Mouse (Mus musculus): ENCODE measurements around the gene Ctc1. TPM values are rescaled to one million over a fixed set of nuclear protein-coding genes. Genes with fewer than 3 reads are reported as not detected.

Gene Ctc1
- polyA plus RNA-seq, 1 experiment from 2014 or later, result 54.4 TPM

- H3K36me3 ChIP-seq (replicated peaks; ENCODE audit: control insufficient read depth, insufficient read depth), result peaks cover 39% of the 10 kb centered on the region
- peak; percentile 22; the same call in 1 of the 2 replicates for ATAC-seq (ENCODE audit: low FRiP score)
- H3K4me3 ChIP-seq (replicated peaks; ENCODE audit: low read length), result peak overlapping the region; percentile 54
- peak; percentile 99 for DNase-seq (ENCODE audit: low spot score)
- no peaks in the 10 kb centered on the region for H3K9me3 ChIP-seq (ENCODE audit: control insufficient read depth, low read length)
- no peaks in the 10 kb centered on the region for H3K27me3 ChIP-seq (ENCODE audit: control insufficient read depth, insufficient read depth, low read length)
- 9% methylated on average over 20 of the region's 20 CpGs for WGBS
- H3K9ac ChIP-seq, result peak overlapping the region; percentile 73
- H3K4me1 ChIP-seq (replicated peaks; ENCODE audit: control insufficient read depth, insufficient read depth, low read length), result peaks cover 17% of the 10 kb centered on the region
- H3K27ac ChIP-seq, result peak overlapping the region; percentile 86
- H3K4me2 ChIP-seq (replicated peaks), result peak overlapping the region; percentile 53
These were observed 20.9 kb downstream of the Ctc1 start for GRCm38 (mm10) chr11:69036486-69037230.

GRCm38 (mm10) chr11:69037231-69038061, 21.7 kb downstream of the Ctc1 start:
- H3K4me3 ChIP-seq (replicated peaks; ENCODE audit: low read length), result peak overlapping the region; percentile 54

GRCm38 (mm10) chr11:69038173-69038572, 22.5 kb downstream of the Ctc1 start:
- no peak for ATAC-seq (ENCODE audit: low FRiP score)
- H3K9ac ChIP-seq, result no peak overlapping the region
- no peak overlapping the region for H3K4me3 ChIP-seq (replicated peaks; ENCODE audit: low read length)
- H3K36me3 ChIP-seq (replicated peaks; ENCODE audit: control insufficient read depth, insufficient read depth), result peaks cover 25% of the 10 kb centered on the region
- H3K4me2 ChIP-seq (replicated peaks), result peak overlapping the region; percentile 70; the same call in 1 of the 2 replicates
- H3K9me3 ChIP-seq (ENCODE audit: control insufficient read depth, low read length), result no peaks in the 10 kb centered on the region
- H3K27me3 ChIP-seq (ENCODE audit: control insufficient read depth, insufficient read depth, low read length), result no peaks in the 10 kb centered on the region
- H3K27ac ChIP-seq, result 0 out of 2 replicates have a peak overlapping the region, but pooled peaks have one; percentile 83
- 75% methylated on average over 5 of the region's 5 CpGs for WGBS
- H3K4me1 ChIP-seq (replicated peaks; ENCODE audit: control insufficient read depth, insufficient read depth, low read length), result peaks cover 17% of the 10 kb centered on the region
- no peak for DNase-seq (ENCODE audit: low spot score)

More at GRCm38 (mm10) chr11:69037231-69038061, 21.7 kb downstream of the Ctc1 start:
- Histone ChIP-seq H3K27ac (peak overlapping the region; percentile 86), H3K4me1 (replicated peaks; ENCODE audit: control insufficient read depth, insufficient read depth, low read length) (peaks cover 17% of the 10 kb centered on the region), H3K4me2 (replicated peaks) (peak overlapping the region; percentile 53), H3K36me3 (replicated peaks; ENCODE audit: control insufficient read depth, insufficient read depth) (peaks cover 33% of the 10 kb centered on the region), H3K27me3 (ENCODE audit: control insufficient read depth, insufficient read depth, low read length) (no peaks in the 10 kb centered on the region), H3K9ac (peak overlapping the region; percentile 73), H3K9me3 (ENCODE audit: control insufficient read depth, low read length) (no peaks in the 10 kb centered on the region)
- under 1% methylated on average over 34 of the region's 34 CpGs for WGBS
- ATAC-seq (ENCODE audit: low FRiP score) (peak; percentile 22; the same call in 1 of the 2 replicates), DNase-seq (ENCODE audit: low spot score) (peak; percentile 98)

GRCm38 (mm10) chr11:69045531-69046394, 30.1 kb downstream of the Ctc1 start, which contains the start of gene Aurkb:
TSS of gene Aurkb (plus strand) at chr11:69045647.
- 1% methylated on average over 53 of the region's 54 CpGs for WGBS
- H3K4me2 ChIP-seq (replicated peaks), result peak within 1 kb of the TSS; percentile 100
- H3K4me3 ChIP-seq (replicated peaks; ENCODE audit: low read length), result peak within 1 kb of the TSS; percentile 57
- peaks cover 6% of the 10 kb centered on the region; the same call in 1 of the 2 replicates for H3K4me1 ChIP-seq (replicated peaks; ENCODE audit: control insufficient read depth, insufficient read depth, low read length)
- H3K36me3 ChIP-seq (replicated peaks; ENCODE audit: control insufficient read depth, insufficient read depth), result no peaks in the 10 kb centered on the region
- H3K27me3 ChIP-seq (ENCODE audit: control insufficient read depth, insufficient read depth, low read length), result no peaks in the 10 kb centered on the region
- DNase-seq (ENCODE audit: low spot score) (peak; percentile 94), ATAC-seq (ENCODE audit: low FRiP score) (peak; percentile 44; the same call in 1 of the 2 replicates)
- peak within 1 kb of the TSS; percentile 49 for H3K9ac ChIP-seq
- no peaks in the 10 kb centered on the region for H3K9me3 ChIP-seq (ENCODE audit: control insufficient read depth, low read length)
- H3K27ac ChIP-seq, result no peak within 1 kb of the TSS

- no peaks in the 10 kb centered on the region for H3K36me3 ChIP-seq (replicated peaks; ENCODE audit: control insufficient read depth, insufficient read depth)
- no peak overlapping the region for H3K27ac ChIP-seq
- H3K9me3 ChIP-seq (ENCODE audit: control insufficient read depth, low read length), result no peaks in the 10 kb centered on the region
- H3K9ac ChIP-seq, result no peak overlapping the region; the same call in 1 of the 2 replicates
- H3K4me3 ChIP-seq (replicated peaks; ENCODE audit: low read length), result peak overlapping the region; percentile 57
- no peaks in the 10 kb centered on the region for H3K27me3 ChIP-seq (ENCODE audit: control insufficient read depth, insufficient read depth, low read length)
- H3K4me2 ChIP-seq (replicated peaks), result peak overlapping the region; percentile 100
- DNase-seq (ENCODE audit: low spot score) (no peak), ATAC-seq (ENCODE audit: low FRiP score) (no peak)
- H3K4me1 ChIP-seq (replicated peaks; ENCODE audit: control insufficient read depth, insufficient read depth, low read length), result peaks cover 6% of the 10 kb centered on the region; the same call in 1 of the 2 replicates
- WGBS, result 17% methylated on average over 9 of the region's 9 CpGs
These were observed 30.7 kb downstream of the Ctc1 start for GRCm38 (mm10) chr11:69046395-69046774.

GRCm38 (mm10) chr11:69047592-69047991, 31.9 kb downstream of the Ctc1 start:
- Histone ChIP-seq H3K27ac (no peak overlapping the region), H3K4me3 (replicated peaks; ENCODE audit: low read length) (no peak overlapping the region), H3K9me3 (ENCODE audit: control insufficient read depth, low read length) (no peaks in the 10 kb centered on the region), H3K36me3 (replicated peaks; ENCODE audit: control insufficient read depth, insufficient read depth) (no peaks in the 10 kb centered on the region), H3K27me3 (ENCODE audit: control insufficient read depth, insufficient read depth, low read length) (no peaks in the 10 kb centered on the region), H3K4me1 (replicated peaks; ENCODE audit: control insufficient read depth, insufficient read depth, low read length) (peaks cover 6% of the 10 kb centered on the region; the same call in 1 of the 2 replicates), H3K4me2 (replicated peaks) (0 out of 2 replicates have a peak overlapping the region, but pooled peaks have one; percentile 100), H3K9ac (no peak overlapping the region)
- 91% methylated on average over 12 of the region's 12 CpGs for WGBS
- no peak for ATAC-seq (ENCODE audit: low FRiP score)
- no peak for DNase-seq (ENCODE audit: low spot score)

- ATAC-seq (ENCODE audit: low FRiP score), result no peak
- no peak overlapping the region for H3K9ac ChIP-seq
- no peaks in the 10 kb centered on the region for H3K9me3 ChIP-seq (ENCODE audit: control insufficient read depth, low read length)
- H3K36me3 ChIP-seq (replicated peaks; ENCODE audit: control insufficient read depth, insufficient read depth), result no peaks in the 10 kb centered on the region
- H3K27ac ChIP-seq, result no peak overlapping the region
- H3K4me3 ChIP-seq (replicated peaks; ENCODE audit: low read length), result no peak overlapping the region
- WGBS, result 94% methylated on average over 14 of the region's 14 CpGs
- H3K4me2 ChIP-seq (replicated peaks), result no peak overlapping the region
- no peaks in the 10 kb centered on the region for H3K27me3 ChIP-seq (ENCODE audit: control insufficient read depth, insufficient read depth, low read length)
- H3K4me1 ChIP-seq (replicated peaks; ENCODE audit: control insufficient read depth, insufficient read depth, low read length), result peaks cover 6% of the 10 kb centered on the region; the same call in 1 of the 2 replicates
- no peak for DNase-seq (ENCODE audit: low spot score)
These were observed 32.4 kb downstream of the Ctc1 start for GRCm38 (mm10) chr11:69048151-69048550.

GRCm38 (mm10) chr11:69050748-69051147, 35.0 kb downstream of the Ctc1 start:
- DNase-seq (ENCODE audit: low spot score), result no peak
- no peak for ATAC-seq (ENCODE audit: low FRiP score)
- H3K9me3 ChIP-seq (ENCODE audit: control insufficient read depth, low read length), result no peaks in the 10 kb centered on the region
- no peak overlapping the region for H3K27ac ChIP-seq
- 83% methylated on average over 8 of the region's 8 CpGs for whole genome bisulfite sequencing
- no peaks in the 10 kb centered on the region for H3K36me3 ChIP-seq (replicated peaks; ENCODE audit: control insufficient read depth, insufficient read depth)
- no peak overlapping the region for H3K4me2 ChIP-seq (replicated peaks)
- H3K9ac ChIP-seq, result no peak overlapping the region
- peaks cover 4% of the 10 kb centered on the region; the same call in 1 of the 2 replicates for H3K4me1 ChIP-seq (replicated peaks; ENCODE audit: control insufficient read depth, insufficient read depth, low read length)
- no peaks in the 10 kb centered on the region for H3K27me3 ChIP-seq (ENCODE audit: control insufficient read depth, insufficient read depth, low read length)
- no peak overlapping the region for H3K4me3 ChIP-seq (replicated peaks; ENCODE audit: low read length)

Measured in hindbrain, embryonic 14.5 days (tissue).